Mouse (Mus musculus): ENCODE measurements around the gene Fstl1. TPM values are rescaled to one million over a fixed set of nuclear protein-coding genes. Genes with fewer than 3 reads are reported as not detected.

Fstl1 gene
- polyA plus RNA-seq (2012; fragmentation: generic; extraction: Trizol) = 100 to 1,000 TPM in 1 of 2 experiments, 10 to 100 TPM in 1; 27.1 to 297 TPM

DNA sequence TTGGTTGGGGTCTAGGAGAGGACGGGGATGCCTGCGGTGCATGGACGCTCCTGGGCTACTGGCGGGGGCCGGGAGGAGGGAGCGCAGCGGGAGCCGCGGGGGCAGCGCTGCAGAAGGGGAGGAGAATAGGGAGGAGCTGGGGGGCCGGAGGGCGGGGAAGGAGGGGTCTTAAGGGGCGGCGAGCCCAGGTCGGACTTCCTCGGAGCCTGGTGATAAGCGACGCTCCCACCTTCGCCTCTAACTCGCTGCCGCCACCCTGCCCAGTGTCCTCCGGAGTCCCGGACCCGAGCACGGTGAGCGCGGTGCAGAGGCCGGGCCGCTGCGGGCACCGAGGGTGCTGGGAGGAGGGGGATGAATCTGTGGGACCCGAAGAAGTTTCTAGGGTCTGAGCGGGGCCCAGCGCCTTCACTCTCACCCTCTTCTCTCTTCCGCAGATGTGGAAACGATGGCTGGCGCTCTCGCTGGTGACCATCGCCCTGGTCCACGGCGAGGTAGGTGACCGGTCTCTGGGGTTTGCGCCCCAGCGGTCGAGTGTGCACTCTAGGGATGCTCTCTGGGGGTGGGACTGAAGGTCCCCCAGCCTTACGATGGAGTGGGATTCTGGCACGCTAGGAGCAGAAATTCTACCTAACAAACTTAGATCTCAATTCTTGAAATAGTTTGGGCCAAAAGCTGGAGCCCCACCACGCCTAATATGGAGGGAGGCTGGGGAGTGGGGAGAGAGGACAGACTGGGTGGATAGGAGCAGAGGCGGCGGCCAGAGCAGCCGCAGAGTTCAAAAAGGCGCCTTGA is at the start of gene Fstl1:
Gene Fstl1 (plus strand): TSS at position 14 of the 792 bp plus-strand sequence.

DNA sequence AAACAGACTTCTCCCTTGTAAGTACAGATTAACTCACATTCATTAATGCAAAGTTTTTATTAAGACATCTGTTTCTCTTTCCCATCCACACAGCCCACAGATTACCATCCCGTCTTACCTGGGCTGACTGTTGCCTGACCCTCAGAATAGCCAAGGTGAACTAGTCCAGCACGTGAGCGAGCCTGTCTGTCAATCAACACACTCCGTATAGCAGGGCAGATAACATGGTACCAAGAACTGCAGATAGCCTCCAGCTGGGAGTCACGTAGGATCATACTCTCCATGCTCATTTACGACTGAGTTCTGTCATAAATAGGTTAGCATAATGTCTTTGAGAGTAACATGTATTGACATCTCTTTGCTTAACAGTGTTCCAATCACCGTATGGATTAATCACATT is 84.4 kb downstream of the Fstl1 start, which contains the start of gene Gm36028:
Gene Gm36028 (minus strand): TSS at position 118 of the 400 bp plus-strand sequence.

DNA sequence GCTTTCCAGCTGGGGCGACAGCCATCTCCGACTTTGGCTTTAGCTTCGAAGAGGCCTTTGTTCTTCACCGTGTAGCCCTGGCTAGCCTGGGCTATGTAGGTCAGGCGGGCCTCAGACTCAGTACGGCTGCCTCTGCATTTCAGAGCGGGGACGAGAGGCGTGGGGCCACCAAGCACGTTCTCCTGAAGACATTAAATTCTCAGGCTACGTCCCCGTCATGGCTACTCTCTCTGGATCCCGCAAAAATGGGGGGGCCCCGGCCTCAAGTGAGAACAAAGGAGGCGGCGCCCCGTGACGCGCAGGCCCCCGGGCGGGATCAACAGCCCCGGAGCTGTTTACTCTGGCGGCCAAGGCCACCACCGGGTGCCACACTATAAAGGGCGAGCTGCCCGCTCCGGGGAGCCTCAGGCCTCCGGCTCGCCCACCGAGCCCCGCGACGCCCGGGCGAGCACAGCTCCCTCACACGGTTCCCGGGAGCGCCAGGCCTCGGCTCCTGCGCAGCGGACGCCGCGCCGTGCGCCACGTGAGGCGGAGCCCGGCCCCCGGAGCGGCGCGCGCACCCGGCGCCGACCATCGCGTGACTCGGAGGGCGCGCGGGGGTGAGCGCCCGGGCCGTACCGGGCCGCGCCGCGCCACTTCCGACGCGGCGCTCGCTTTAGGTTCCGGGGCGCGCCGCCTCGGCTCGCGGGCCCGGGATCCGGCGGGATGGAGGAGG is 91.3 kb downstream of the Fstl1 start, which contains the start of gene Lrrc58:
Gene Lrrc58 (plus strand): TSS at position 599 of the 715 bp plus-strand sequence.

Other genes with a start within 250 kb of the Fstl1 start
- gene Gtf2e1, start 237.1 kb upstream of the Fstl1 start, polyA plus RNA-seq (2012; fragmentation: generic; extraction: Trizol) = 1 to 10 TPM in 1 of 2 experiments, under 1 TPM in 1; 0.90 to 5.5 TPM
- gene Rabl3, start 237.0 kb upstream of the Fstl1 start, polyA plus RNA-seq (2012; fragmentation: generic; extraction: Trizol) = 1 to 10 TPM; 1.8 to 4.6 TPM
- gene Hgd, start 196.7 kb upstream of the Fstl1 start, polyA plus RNA-seq (2012; fragmentation: generic; extraction: Trizol) = under 1 TPM; 0.04 TPM
- 100 to 1,000 TPM in 1 of 2 experiments, 10 to 100 TPM in 1; 87.9 to 120 TPM for gene Ndufb4, start 122.4 kb upstream of the Fstl1 start, polyA plus RNA-seq (2012; fragmentation: generic; extraction: Trizol)
- gene Gm36028, start 84.3 kb downstream of the Fstl1 start, polyA plus RNA-seq (2012; fragmentation: generic; extraction: Trizol) = under 1 TPM in 1 of 2 experiments, not detected in 1; 0.14 TPM
- 1 to 10 TPM in 1 of 2 experiments, under 1 TPM in 1; 0.75 to 5.2 TPM for gene Lrrc58, start 91.5 kb downstream of the Fstl1 start, polyA plus RNA-seq (2012; fragmentation: generic; extraction: Trizol)
- under 1 TPM; 0.02 to 0.07 TPM for gene Gpr156, start 139.6 kb downstream of the Fstl1 start, polyA plus RNA-seq (2012; fragmentation: generic; extraction: Trizol)

Measured in C3H10T1/2 (cell line).